Mouse (Mus musculus): ENCODE results near the gene Gria1. TPM values are rescaled to one million over a fixed set of nuclear protein-coding genes. Genes with fewer than 3 reads are reported as not detected.
A peak's percentile ranks its signal among the peaks of the same experiment; 100 is the strongest.

Gria1 gene
- polyA plus RNA-seq, 1 experiment from 2014 or later, result 1.8 TPM

DNA sequence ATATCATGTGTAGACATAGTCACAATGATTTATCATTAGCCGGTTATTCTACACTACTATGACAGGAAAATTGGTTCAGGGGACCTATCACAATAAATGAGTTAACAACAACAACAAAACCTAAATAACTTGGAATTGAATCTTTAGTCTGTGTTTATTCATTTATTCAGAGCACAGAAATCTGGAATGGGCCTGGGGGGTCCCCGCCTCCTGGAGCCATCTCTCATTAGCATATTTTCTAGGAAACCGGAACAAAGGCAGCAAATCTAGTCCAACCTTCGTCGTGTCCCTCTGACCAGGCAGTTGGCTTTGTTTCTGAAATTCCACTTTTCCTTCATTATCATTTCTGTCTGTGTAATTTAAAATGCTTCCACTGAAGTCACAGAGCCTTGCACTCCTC lies 132.5 kb downstream of the Gria1 start:
- ATAC-seq (ENCODE audit: low FRiP score) (no peak), DNase-seq (ENCODE audit: low spot score, missing footprints) (no peak)
- 77% methylated on average over 5 of the region's 5 CpGs for WGBS
- no peak overlapping the region for H3K9ac ChIP-seq (ENCODE audit: low read length)
- no peaks in the 10 kb centered on the region for H3K27me3 ChIP-seq (ENCODE audit: control insufficient read depth, insufficient read depth, low read length)
- no peak overlapping the region for H3K4me3 ChIP-seq (ENCODE audit: low read depth, low read length)
- no peaks in the 10 kb centered on the region for H3K9me3 ChIP-seq (ENCODE audit: control insufficient read depth, low read length)
- H3K4me2 ChIP-seq, result no peak overlapping the region
- no peaks in the 10 kb centered on the region for H3K4me1 ChIP-seq (ENCODE audit: control insufficient read depth, insufficient read depth, low read length)
- H3K36me3 ChIP-seq (ENCODE audit: control insufficient read depth, insufficient read depth, low read length), result no peaks in the 10 kb centered on the region
- no peak overlapping the region for H3K27ac ChIP-seq (ENCODE audit: low read depth, low read length)

DNA sequence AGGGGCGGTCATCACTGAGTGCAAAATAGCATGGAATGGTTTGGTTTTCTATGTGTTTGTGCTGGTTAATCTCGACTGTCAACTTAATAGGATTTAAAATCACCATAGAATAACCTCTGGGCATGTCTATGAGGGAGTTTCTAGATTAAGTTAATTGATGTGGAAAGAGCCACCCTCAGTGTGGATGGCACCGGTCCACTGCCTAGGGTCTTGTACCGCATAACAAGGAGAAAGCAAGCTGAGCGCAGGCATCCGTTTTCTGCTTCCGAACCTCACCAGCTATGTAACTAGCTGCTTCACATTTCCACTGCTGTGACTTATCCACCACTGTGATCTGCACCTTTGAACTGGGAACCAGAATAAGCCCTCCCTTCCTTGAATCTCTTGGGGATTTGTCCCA lies 134.0 kb downstream of the Gria1 start:
- Histone ChIP-seq H3K27me3 (ENCODE audit: control insufficient read depth, insufficient read depth, low read length) (no peaks in the 10 kb centered on the region; the same call in 1 of the 2 replicates), H3K4me1 (ENCODE audit: control insufficient read depth, insufficient read depth, low read length) (no peaks in the 10 kb centered on the region), H3K4me2 (no peak overlapping the region), H3K9ac (ENCODE audit: low read length) (no peak overlapping the region), H3K9me3 (ENCODE audit: control insufficient read depth, low read length) (no peaks in the 10 kb centered on the region), H3K27ac (ENCODE audit: low read depth, low read length) (no peak overlapping the region), H3K36me3 (ENCODE audit: control insufficient read depth, insufficient read depth, low read length) (no peaks in the 10 kb centered on the region), H3K4me3 (ENCODE audit: low read depth, low read length) (no peak overlapping the region)
- 54% methylated on average over 7 of the region's 7 CpGs for WGBS
- ATAC-seq (ENCODE audit: low FRiP score) (no peak), DNase-seq (ENCODE audit: low spot score, missing footprints) (no peak)

GRCm38 (mm10) chr11:57145704-57146103 lies 134.5 kb downstream of the Gria1 start:
- H3K27me3 ChIP-seq (ENCODE audit: control insufficient read depth, insufficient read depth, low read length), result no peaks in the 10 kb centered on the region; the same call in 1 of the 2 replicates

GRCm38 (mm10) chr11:57151674-57152073 lies 140.5 kb downstream of the Gria1 start:
- 89% methylated on average over 4 of the region's 4 CpGs for WGBS
- ATAC-seq (ENCODE audit: low FRiP score), result no peak
- Histone ChIP-seq H3K4me3 (ENCODE audit: low read depth, low read length) (no peak overlapping the region), H3K4me1 (ENCODE audit: control insufficient read depth, insufficient read depth, low read length) (0 out of 2 replicates have a peak, but pooled peaks cover 4% of the 10 kb centered on the region), H3K9me3 (ENCODE audit: control insufficient read depth, low read length) (no peaks in the 10 kb centered on the region), H3K36me3 (ENCODE audit: control insufficient read depth, insufficient read depth, low read length) (no peaks in the 10 kb centered on the region), H3K27ac (ENCODE audit: low read depth, low read length) (no peak overlapping the region), H3K9ac (ENCODE audit: low read length) (no peak overlapping the region), H3K4me2 (no peak overlapping the region), H3K27me3 (ENCODE audit: control insufficient read depth, insufficient read depth, low read length) (no peaks in the 10 kb centered on the region; the same call in 1 of the 2 replicates)
- peak; percentile 26 for DNase-seq (ENCODE audit: low spot score, missing footprints)

More at GRCm38 (mm10) chr11:57145704-57146103, 134.5 kb downstream of the Gria1 start:
- Histone ChIP-seq H3K36me3 (ENCODE audit: control insufficient read depth, insufficient read depth, low read length) (no peaks in the 10 kb centered on the region), H3K4me3 (ENCODE audit: low read depth, low read length) (no peak overlapping the region), H3K27ac (ENCODE audit: low read depth, low read length) (no peak overlapping the region), H3K4me1 (ENCODE audit: control insufficient read depth, insufficient read depth, low read length) (no peaks in the 10 kb centered on the region), H3K9me3 (ENCODE audit: control insufficient read depth, low read length) (no peaks in the 10 kb centered on the region), H3K9ac (ENCODE audit: low read length) (no peak overlapping the region), H3K4me2 (no peak overlapping the region)
- DNase-seq (ENCODE audit: low spot score, missing footprints) (peak; percentile 85), ATAC-seq (ENCODE audit: low FRiP score) (no peak)
- WGBS, result 44% methylated on average over 7 of the region's 7 CpGs

DNA sequence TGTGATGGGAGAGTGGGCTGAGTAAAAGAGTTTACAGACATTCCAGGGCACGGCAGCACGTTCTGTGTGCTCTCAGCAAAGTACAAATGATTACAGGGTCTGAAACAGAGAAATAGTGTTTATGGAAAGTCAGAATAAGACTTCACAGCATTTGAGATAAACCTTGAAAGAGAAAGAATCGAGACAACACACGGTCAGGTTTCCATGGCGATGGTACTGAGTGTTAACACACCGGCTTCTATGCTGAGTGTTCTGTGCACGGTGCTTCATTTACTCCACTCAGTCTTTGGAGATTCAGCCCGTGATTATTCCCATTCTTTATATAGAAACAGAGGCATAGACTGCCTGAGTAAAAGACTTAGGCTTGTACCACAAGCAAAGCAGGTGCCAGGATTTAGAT lies 143.8 kb downstream of the Gria1 start:
- ATAC-seq (ENCODE audit: low FRiP score) (no peak), DNase-seq (ENCODE audit: low spot score, missing footprints) (no peak)

GRCm38 (mm10) chr11:57159412-57159811 lies 148.2 kb downstream of the Gria1 start:
- DNase-seq (ENCODE audit: low spot score, missing footprints), result peak; percentile 56
- Histone ChIP-seq H3K27me3 (ENCODE audit: control insufficient read depth, insufficient read depth, low read length) (no peaks in the 10 kb centered on the region), H3K9me3 (ENCODE audit: control insufficient read depth, low read length) (no peaks in the 10 kb centered on the region), H3K27ac (ENCODE audit: low read depth, low read length) (no peak overlapping the region), H3K9ac (ENCODE audit: low read length) (no peak overlapping the region), H3K4me1 (ENCODE audit: control insufficient read depth, insufficient read depth, low read length) (0 out of 2 replicates have a peak, but pooled peaks cover 4% of the 10 kb centered on the region), H3K36me3 (ENCODE audit: control insufficient read depth, insufficient read depth, low read length) (no peaks in the 10 kb centered on the region), H3K4me3 (ENCODE audit: low read depth, low read length) (no peak overlapping the region), H3K4me2 (no peak overlapping the region)
- ATAC-seq (ENCODE audit: low FRiP score), result no peak
- 78% methylated on average over 3 of the region's 3 CpGs for WGBS

More for the DNA sequence above, 143.8 kb downstream of the Gria1 start:
- 44% methylated on average over 8 of the region's 8 CpGs for WGBS
- H3K27ac ChIP-seq (ENCODE audit: low read depth, low read length), result no peak overlapping the region
- H3K9ac ChIP-seq (ENCODE audit: low read length), result no peak overlapping the region
- no peaks in the 10 kb centered on the region; the same call in 1 of the 2 replicates for H3K27me3 ChIP-seq (ENCODE audit: control insufficient read depth, insufficient read depth, low read length)
- no peak overlapping the region for H3K4me3 ChIP-seq (ENCODE audit: low read depth, low read length)
- H3K36me3 ChIP-seq (ENCODE audit: control insufficient read depth, insufficient read depth, low read length), result no peaks in the 10 kb centered on the region
- no peaks in the 10 kb centered on the region for H3K9me3 ChIP-seq (ENCODE audit: control insufficient read depth, low read length)
- 0 out of 2 replicates have a peak, but pooled peaks cover 4% of the 10 kb centered on the region for H3K4me1 ChIP-seq (ENCODE audit: control insufficient read depth, insufficient read depth, low read length)
- H3K4me2 ChIP-seq, result no peak overlapping the region

- Histone ChIP-seq H3K9me3 (ENCODE audit: control insufficient read depth, low read length) (no peaks in the 10 kb centered on the region), H3K4me3 (ENCODE audit: low read depth, low read length) (no peak overlapping the region), H3K27me3 (ENCODE audit: control insufficient read depth, insufficient read depth, low read length) (no peaks in the 10 kb centered on the region), H3K4me2 (no peak overlapping the region), H3K9ac (ENCODE audit: low read length) (no peak overlapping the region), H3K4me1 (ENCODE audit: control insufficient read depth, insufficient read depth, low read length) (no peaks in the 10 kb centered on the region), H3K36me3 (ENCODE audit: control insufficient read depth, insufficient read depth, low read length) (no peaks in the 10 kb centered on the region), H3K27ac (ENCODE audit: low read depth, low read length) (no peak overlapping the region)
- no peak for ATAC-seq (ENCODE audit: low FRiP score)
- 89% methylated on average over 8 of the region's 8 CpGs for WGBS
- peak; percentile 75 for DNase-seq (ENCODE audit: low spot score, missing footprints)
Observed at GRCm38 (mm10) chr11:57160076-57160475, 148.9 kb downstream of the Gria1 start.

DNA sequence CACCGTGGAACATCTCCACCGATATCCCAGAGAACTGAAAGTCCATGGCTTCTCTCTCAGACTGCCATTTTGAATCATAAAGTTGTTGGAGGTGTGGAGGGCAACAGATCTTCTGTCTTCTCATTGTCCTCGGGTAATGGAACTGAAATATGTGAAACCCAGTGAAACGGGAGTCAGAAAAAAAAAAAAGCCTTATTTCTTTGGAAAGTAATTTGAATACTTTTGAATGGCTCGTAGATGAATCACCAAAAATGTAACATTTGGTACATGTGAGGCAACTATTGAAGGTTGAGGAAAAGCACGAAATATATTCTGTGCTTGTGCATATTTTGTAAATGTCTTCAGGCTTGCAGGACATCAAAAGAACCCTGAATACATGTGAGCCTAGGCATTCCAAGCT lies 151.7 kb downstream of the Gria1 start:
- WGBS, result 90% methylated on average over 6 of the region's 6 CpGs
- ATAC-seq (ENCODE audit: low FRiP score) (no peak), DNase-seq (ENCODE audit: low spot score, missing footprints) (no peak)
- Histone ChIP-seq H3K9ac (ENCODE audit: low read length) (no peak overlapping the region), H3K4me3 (ENCODE audit: low read depth, low read length) (no peak overlapping the region), H3K4me1 (ENCODE audit: control insufficient read depth, insufficient read depth, low read length) (no peaks in the 10 kb centered on the region), H3K4me2 (no peak overlapping the region), H3K9me3 (ENCODE audit: control insufficient read depth, low read length) (no peaks in the 10 kb centered on the region), H3K27ac (ENCODE audit: low read depth, low read length) (no peak overlapping the region), H3K36me3 (ENCODE audit: control insufficient read depth, insufficient read depth, low read length) (no peaks in the 10 kb centered on the region), H3K27me3 (ENCODE audit: control insufficient read depth, insufficient read depth, low read length) (no peaks in the 10 kb centered on the region)

GRCm38 (mm10) chr11:57170058-57170457 lies 158.9 kb downstream of the Gria1 start:
- no peak for DNase-seq (ENCODE audit: low spot score, missing footprints)
- WGBS, result 85% methylated on average over 6 of the region's 6 CpGs

More at GRCm38 (mm10) chr11:57170058-57170457, 158.9 kb downstream of the Gria1 start:
- no peak for ATAC-seq (ENCODE audit: low FRiP score)
- H3K27ac ChIP-seq (ENCODE audit: low read depth, low read length), result no peak overlapping the region
- H3K4me2 ChIP-seq, result no peak overlapping the region
- H3K27me3 ChIP-seq (ENCODE audit: control insufficient read depth, insufficient read depth, low read length), result no peaks in the 10 kb centered on the region
- H3K4me3 ChIP-seq (ENCODE audit: low read depth, low read length), result no peak overlapping the region
- H3K36me3 ChIP-seq (ENCODE audit: control insufficient read depth, insufficient read depth, low read length), result no peaks in the 10 kb centered on the region
- no peaks in the 10 kb centered on the region for H3K4me1 ChIP-seq (ENCODE audit: control insufficient read depth, insufficient read depth, low read length)
- no peak overlapping the region for H3K9ac ChIP-seq (ENCODE audit: low read length)
- no peaks in the 10 kb centered on the region for H3K9me3 ChIP-seq (ENCODE audit: control insufficient read depth, low read length)
